Mouse (Mus musculus) spleen, postnatal 10 days (tissue): Measurements from ENCODE around the gene Slc23a2.

Experiments
- DNase-seq, 2 experiments: peaks; one replicate each; pipeline ENCODE4 v3.0.0; 2021 to 2022; ENCODE audit warnings: low spot score in 2 of 2

Slc23a2 gene

GRCm38 (mm10) chr2:132134758-132135157 lies 10.2 kb downstream of the Slc23a2 start:
- no peak for DNase-seq

- DNase-seq, result no peak
These were observed 11.5 kb downstream of the Slc23a2 start for GRCm38 (mm10) chr2:132133436-132133835.

GRCm38 (mm10) chr2:132131266-132131665 lies 13.6 kb downstream of the Slc23a2 start:
- DNase-seq, result peak in 1 of 2 experiments; percentile 47

- DNase-seq, result no peak
These were observed 14.9 kb downstream of the Slc23a2 start for GRCm38 (mm10) chr2:132129980-132130379.

GRCm38 (mm10) chr2:132129247-132129646 lies 15.7 kb downstream of the Slc23a2 start:
- DNase-seq, result no peak

GRCm38 (mm10) chr2:132127904-132128303 lies 17.0 kb downstream of the Slc23a2 start:
- no peak for DNase-seq

GRCm38 (mm10) chr2:132126292-132126691 lies 18.6 kb downstream of the Slc23a2 start:
- DNase-seq, result no peak

GRCm38 (mm10) chr2:132123063-132123462 lies 21.8 kb downstream of the Slc23a2 start:
- no peak for DNase-seq

- no peak for DNase-seq
These were observed 23.9 kb downstream of the Slc23a2 start for GRCm38 (mm10) chr2:132121050-132121449.

- no peak for DNase-seq
These were observed 26.3 kb downstream of the Slc23a2 start for GRCm38 (mm10) chr2:132118646-132119045.

GRCm38 (mm10) chr2:132115936-132116335 lies 29.0 kb downstream of the Slc23a2 start:
- DNase-seq, result no peak

- DNase-seq, result no peak
These were observed 29.6 kb downstream of the Slc23a2 start for GRCm38 (mm10) chr2:132115344-132115743.

GRCm38 (mm10) chr2:132113962-132114759 lies 30.7 kb downstream of the Slc23a2 start:
- DNase-seq, result no peak

GRCm38 (mm10) chr2:132112319-132112718 lies 32.6 kb downstream of the Slc23a2 start:
- DNase-seq, result no peak

GRCm38 (mm10) chr2:132111905-132112304 lies 33.0 kb downstream of the Slc23a2 start:
- DNase-seq, result no peak

- DNase-seq, result peak; percentile 27 to 69
These were observed 33.6 kb downstream of the Slc23a2 start for GRCm38 (mm10) chr2:132111266-132111665.

GRCm38 (mm10) chr2:132110702-132111101 lies 34.2 kb downstream of the Slc23a2 start:
- no peak for DNase-seq

GRCm38 (mm10) chr2:132108988-132109387 lies 35.9 kb downstream of the Slc23a2 start:
- no peak for DNase-seq

GRCm38 (mm10) chr2:132107611-132108010 lies 37.3 kb downstream of the Slc23a2 start:
- DNase-seq, result no peak

GRCm38 (mm10) chr2:132106069-132106468 lies 38.8 kb downstream of the Slc23a2 start:
- DNase-seq, result no peak

- no peak for DNase-seq
These were observed 41.6 kb downstream of the Slc23a2 start for GRCm38 (mm10) chr2:132103265-132103664.

GRCm38 (mm10) chr2:132102505-132103130 lies 42.3 kb downstream of the Slc23a2 start:
- DNase-seq, result no peak
